Mouse (Mus musculus) thymus, postnatal 0 days (tissue): ENCODE measurements around the gene Spred2. TPM values are rescaled to one million over a fixed set of nuclear protein-coding genes. Genes with fewer than 3 reads are reported as not detected.

Experiments used
- DNase-seq: peaks from one replicate; pipeline ENCODE4 v3.0.0-alpha.2; 2015; ENCODE audit warnings: low spot score
- polyA plus RNA-seq: library from polyadenylated mRNA; unstranded; fragments of >200 nt; fragmentation: Nextera tagmentation; extraction: Ambion mirVana; gene quantifications from 2 replicates; pipeline ENCODE4 v1.2.1, GENCODE M21; 2015

The Spred2 gene
- polyA plus RNA-seq = 5.5 and 6.4 TPM in 2 replicates

- DNase-seq = peak; percentile 86
These were observed at the start of gene Spred2 for GRCm38 (mm10) chr11:19923888-19924756. Spred2 (plus strand) TSS chr11:19924375.

- no peak for DNase-seq
These were observed 48.6 kb upstream of the Spred2 start for GRCm38 (mm10) chr11:19875551-19875950.

GRCm38 (mm10) chr11:19875964-19876363, 48.2 kb upstream of the Spred2 start:
- no peak for DNase-seq

GRCm38 (mm10) chr11:19877239-19877915, 46.8 kb upstream of the Spred2 start:
- DNase-seq = no peak

- DNase-seq = no peak
These were observed 42.8 kb upstream of the Spred2 start for GRCm38 (mm10) chr11:19881342-19881741.

- no peak for DNase-seq
These were observed 33.3 kb upstream of the Spred2 start for GRCm38 (mm10) chr11:19890700-19891406.

GRCm38 (mm10) chr11:19893233-19893632, 30.9 kb upstream of the Spred2 start:
- no peak for DNase-seq

- DNase-seq = no peak
These were observed 24.6 kb upstream of the Spred2 start for GRCm38 (mm10) chr11:19899621-19900020.

- no peak for DNase-seq
These were observed 23.5 kb upstream of the Spred2 start for GRCm38 (mm10) chr11:19900712-19901111.

GRCm38 (mm10) chr11:19911216-19911615, 13.0 kb upstream of the Spred2 start:
- DNase-seq = no peak

- peak; percentile 19 for DNase-seq
These were observed 12.0 kb upstream of the Spred2 start for GRCm38 (mm10) chr11:19912179-19912578.

- DNase-seq = no peak
These were observed 11.5 kb upstream of the Spred2 start for GRCm38 (mm10) chr11:19912661-19913060.

GRCm38 (mm10) chr11:19913761-19914160, 10.4 kb upstream of the Spred2 start:
- no peak for DNase-seq

- no peak for DNase-seq
These were observed 6.6 kb upstream of the Spred2 start for GRCm38 (mm10) chr11:19917381-19918245.

GRCm38 (mm10) chr11:19918246-19918540, 6.0 kb upstream of the Spred2 start:
- DNase-seq = no peak

- no peak for DNase-seq
These were observed 4.8 kb upstream of the Spred2 start for GRCm38 (mm10) chr11:19919460-19919784.

GRCm38 (mm10) chr11:19919785-19920671, 4.1 kb upstream of the Spred2 start:
- DNase-seq = peak; percentile 85

- no peak for DNase-seq
These were observed 2.5 kb upstream of the Spred2 start for GRCm38 (mm10) chr11:19921723-19922122.

- DNase-seq = no peak
These were observed 2.0 kb upstream of the Spred2 start for GRCm38 (mm10) chr11:19922208-19922607.

- DNase-seq = peak; percentile 68
These were observed 578 bp downstream of the Spred2 start for GRCm38 (mm10) chr11:19924757-19925148.
